Mouse (Mus musculus) right cerebral cortex, adult 2 months (tissue): ENCODE measurements around the gene Leo1.
"Not testable (repeated sequence)": the region's sequence is repeated elsewhere in the genome, so short reads cannot be mapped to it uniquely, and the experiment has no call there.

Experiments used
- DNase-seq, 2 experiments: peaks; one replicate each; pipeline ENCODE4 v3.0.0; 2021 to 2022; ENCODE audit warnings: low spot score in 2 of 2

Gene Leo1

GRCm38 (mm10) chr9:75467581-75467980 lies 26.3 kb downstream of the Leo1 start:
- DNase-seq = no peak

GRCm38 (mm10) chr9:75468297-75468696 lies 27.0 kb downstream of the Leo1 start:
- no peak for DNase-seq

GRCm38 (mm10) chr9:75477212-75477611 lies 35.9 kb downstream of the Leo1 start:
- DNase-seq = no peak

GRCm38 (mm10) chr9:75479106-75479725 lies 37.9 kb downstream of the Leo1 start:
- peak; percentile 23 to 43 for DNase-seq

GRCm38 (mm10) chr9:75480536-75481075 lies 39.3 kb downstream of the Leo1 start:
- DNase-seq = peak in 1 of 2 experiments; percentile 16

- DNase-seq = no peak
Observed at GRCm38 (mm10) chr9:75485231-75485630, 43.9 kb downstream of the Leo1 start.

- not testable (repeated sequence) for DNase-seq
Observed at GRCm38 (mm10) chr9:75488255-75488654, 46.9 kb downstream of the Leo1 start.

GRCm38 (mm10) chr9:75494407-75495005 lies 53.2 kb downstream of the Leo1 start:
- DNase-seq = no peak

GRCm38 (mm10) chr9:75495945-75496344 lies 54.6 kb downstream of the Leo1 start:
- DNase-seq = no peak

- no peak for DNase-seq
Observed at GRCm38 (mm10) chr9:75498571-75498970, 57.2 kb downstream of the Leo1 start.

GRCm38 (mm10) chr9:75504311-75504710 lies 63.0 kb downstream of the Leo1 start:
- DNase-seq = peak; percentile 21 to 38

GRCm38 (mm10) chr9:75511236-75511939 lies 70.1 kb downstream of the Leo1 start:
- DNase-seq = peak; percentile 16 to 34

GRCm38 (mm10) chr9:75515464-75516113 lies 74.3 kb downstream of the Leo1 start:
- DNase-seq = peak; percentile 68 to 71
